Mouse (Mus musculus): ENCODE results near the gene Atp11c.
A peak's percentile ranks its signal among the peaks of the same experiment; 100 is the strongest.

Gene Atp11c

DNA sequence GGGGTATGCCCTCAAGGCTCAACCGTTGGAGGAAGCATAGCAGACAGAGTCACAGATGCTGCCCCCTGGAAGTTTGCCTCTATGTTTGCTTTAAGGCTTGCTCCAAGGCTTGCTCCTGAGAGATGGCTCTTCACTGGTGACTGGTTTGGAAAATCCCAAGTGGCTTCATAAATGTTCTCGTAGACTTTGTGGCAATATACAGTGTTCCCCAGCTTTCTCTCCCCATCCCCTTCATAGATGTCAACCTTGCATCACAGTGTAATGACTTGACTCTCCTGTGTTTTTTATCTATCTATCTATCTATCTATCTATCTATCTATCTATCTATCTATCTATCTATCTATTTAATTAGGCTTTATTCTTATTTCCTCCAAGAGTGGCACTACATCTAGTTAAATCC is at the start of gene Atp11c:
Atp11c (minus strand) TSS at position 101 of the 400 bp plus-strand sequence.
- DNase-seq (ENCODE audit: low spot score), result no peak

DNA sequence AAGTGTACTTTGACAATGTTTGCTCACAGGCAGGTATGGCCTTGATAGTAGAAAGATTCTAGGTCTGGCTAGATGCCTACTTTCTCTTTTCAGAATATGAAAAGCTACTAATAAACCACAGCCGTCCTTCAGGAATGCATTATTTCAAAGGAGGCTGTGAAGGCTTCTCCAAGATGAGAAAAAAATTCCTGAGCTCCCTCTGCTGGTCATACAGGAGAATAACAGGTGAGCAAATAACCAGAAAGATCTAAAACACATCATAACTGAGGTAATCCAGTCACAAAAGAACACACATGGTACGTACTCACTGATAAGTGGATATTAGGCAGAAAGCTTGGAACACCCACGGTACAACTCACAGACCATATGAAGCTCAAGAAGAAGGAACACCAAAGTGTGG is 16.7 kb upstream of the Atp11c start:
- DNase-seq (ENCODE audit: low spot score), result peak; percentile 59

DNA sequence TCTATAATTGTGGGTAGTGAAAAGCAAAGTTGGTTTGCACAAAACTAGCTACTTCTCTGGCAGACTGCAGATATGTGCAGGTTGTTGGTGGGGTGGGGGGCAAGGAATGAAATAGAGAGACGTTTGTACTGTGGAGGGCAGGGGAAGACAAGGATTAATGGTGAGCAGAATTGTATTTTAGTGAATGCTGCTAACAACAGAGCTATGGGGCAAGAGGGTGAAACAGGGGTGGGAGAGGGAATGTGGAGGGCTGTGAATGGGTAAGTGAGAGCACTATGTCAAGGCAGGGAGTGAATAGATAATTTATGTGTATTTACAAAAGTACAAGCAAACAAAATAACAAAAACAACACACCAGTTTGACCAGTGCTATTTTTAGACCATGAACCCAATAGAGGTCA is 22.0 kb downstream of the Atp11c start:
- peak; percentile 6 for DNase-seq (ENCODE audit: low spot score)

DNA sequence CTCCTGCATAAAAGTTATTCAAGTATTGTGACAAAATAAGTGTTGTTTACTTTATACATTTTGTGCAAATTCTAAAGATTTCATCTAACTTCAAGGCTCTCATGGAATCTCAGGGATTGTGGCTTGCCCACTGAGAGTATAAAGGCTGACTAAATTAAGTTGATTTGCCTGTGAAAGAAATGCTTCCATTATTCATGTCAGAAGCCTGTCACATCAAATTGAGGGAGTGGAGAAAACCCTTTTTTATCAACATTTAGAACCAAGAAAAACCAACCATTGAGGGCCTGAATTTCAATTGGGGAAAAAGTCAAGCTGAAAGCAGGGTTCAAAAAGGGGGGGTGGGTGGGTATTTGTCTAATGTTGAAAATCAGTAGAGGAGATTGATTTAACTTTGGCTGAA is 23.5 kb downstream of the Atp11c start:
- peak; percentile 34 for DNase-seq (ENCODE audit: low spot score)

DNA sequence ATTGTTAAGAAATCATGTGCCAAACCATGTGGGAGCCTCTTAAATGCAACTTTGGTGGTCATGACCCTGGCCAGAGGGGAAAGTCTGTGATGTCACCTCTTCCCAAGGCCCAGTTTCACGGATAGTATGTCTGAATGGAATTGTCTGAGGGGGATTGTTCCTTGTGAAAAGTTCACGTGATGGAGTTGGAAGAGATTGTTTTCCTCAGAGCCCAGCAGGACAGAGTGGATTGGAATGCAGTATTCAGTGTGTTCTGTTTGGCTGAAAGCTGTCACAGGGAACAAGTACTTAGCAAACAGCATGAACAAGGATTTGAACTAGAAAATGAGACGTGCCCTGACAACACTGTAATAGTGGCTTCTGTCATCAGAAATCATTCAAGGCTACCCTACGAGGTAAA is 37.3 kb downstream of the Atp11c start:
- no peak for DNase-seq (ENCODE audit: low spot score)

DNA sequence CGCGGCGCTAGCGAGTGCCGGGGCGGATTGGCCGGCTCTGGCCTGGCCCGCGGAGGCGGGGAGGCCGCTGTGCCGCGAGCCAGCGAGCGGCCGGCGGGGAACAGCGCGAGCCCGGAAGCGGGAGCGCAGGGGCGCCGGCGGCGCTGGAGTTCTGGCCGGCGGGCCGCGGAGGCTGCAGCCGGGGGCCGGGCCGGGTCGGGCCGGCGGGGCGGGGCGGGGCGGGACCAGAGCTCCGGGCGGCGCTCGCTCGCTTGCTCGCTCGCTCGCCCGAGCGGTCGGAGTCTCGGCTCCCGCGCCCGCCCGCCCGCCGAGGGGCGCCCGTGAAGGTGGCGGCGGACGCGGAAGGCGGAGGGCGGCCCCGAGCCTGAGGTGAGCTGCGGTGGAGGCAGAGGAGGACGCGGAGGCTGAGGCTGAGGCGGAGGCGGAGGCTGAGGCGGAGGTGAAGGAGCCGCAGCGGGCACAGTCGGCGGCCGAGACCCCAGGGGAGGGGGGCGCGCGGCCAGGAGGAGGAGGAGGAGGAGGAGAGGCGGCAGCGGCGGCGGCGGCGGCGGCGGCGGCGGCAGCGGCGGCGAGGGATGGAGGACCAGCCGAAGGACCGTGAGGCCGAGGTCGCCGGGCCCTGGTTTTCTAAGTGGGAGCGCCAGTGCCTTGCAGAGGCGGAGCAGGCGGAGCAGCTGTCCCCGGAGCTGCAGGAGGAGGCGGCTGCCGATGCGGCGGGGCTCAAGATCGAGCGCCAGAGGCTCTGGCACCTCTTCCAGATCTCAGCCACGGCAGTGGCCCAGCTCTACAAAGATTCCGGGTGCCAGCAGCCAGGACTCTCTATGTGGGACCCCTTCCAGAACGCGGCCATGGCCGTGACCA is 44.8 kb downstream of the Atp11c start:
- DNase-seq (ENCODE audit: low spot score), result peak; percentile 49

DNA sequence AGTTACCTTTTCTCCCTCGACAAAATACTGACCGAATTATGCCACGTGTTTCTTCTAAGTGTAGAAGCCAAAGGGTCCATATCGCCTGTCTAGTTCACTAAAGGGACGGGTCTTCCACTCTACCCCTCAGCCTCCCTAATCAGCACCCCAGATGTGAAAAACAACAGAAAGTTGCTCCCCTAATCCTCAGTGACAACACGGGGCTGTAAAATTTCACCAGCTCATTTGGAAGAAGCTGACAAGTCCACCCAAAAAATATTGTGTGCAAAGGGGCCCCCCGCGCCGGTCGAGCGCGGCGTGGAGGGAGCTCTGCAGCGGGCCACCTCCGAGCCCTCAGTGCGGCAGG is 45.4 kb downstream of the Atp11c start:
- DNase-seq (ENCODE audit: low spot score), result peak; percentile 40

DNA sequence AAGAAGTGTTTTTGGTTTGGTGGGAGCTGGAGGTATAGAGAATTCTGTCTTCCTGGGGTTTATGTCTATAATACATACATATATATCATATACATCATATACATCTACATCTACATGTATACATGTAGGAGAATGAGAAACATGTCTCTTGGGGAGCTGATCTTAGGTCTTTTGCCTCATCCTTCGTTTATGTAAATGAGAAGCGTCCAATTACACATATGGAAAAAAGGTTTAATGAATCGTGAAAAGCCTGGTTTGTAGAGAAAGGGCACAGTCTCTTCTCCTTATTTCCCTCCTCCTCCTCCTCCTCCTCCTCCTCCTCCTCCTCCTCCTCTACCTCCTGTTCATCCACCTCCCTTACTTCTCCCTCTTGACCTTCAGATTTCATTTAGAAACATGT is 46.6 kb downstream of the Atp11c start:
- DNase-seq (ENCODE audit: low spot score), result no peak

DNA sequence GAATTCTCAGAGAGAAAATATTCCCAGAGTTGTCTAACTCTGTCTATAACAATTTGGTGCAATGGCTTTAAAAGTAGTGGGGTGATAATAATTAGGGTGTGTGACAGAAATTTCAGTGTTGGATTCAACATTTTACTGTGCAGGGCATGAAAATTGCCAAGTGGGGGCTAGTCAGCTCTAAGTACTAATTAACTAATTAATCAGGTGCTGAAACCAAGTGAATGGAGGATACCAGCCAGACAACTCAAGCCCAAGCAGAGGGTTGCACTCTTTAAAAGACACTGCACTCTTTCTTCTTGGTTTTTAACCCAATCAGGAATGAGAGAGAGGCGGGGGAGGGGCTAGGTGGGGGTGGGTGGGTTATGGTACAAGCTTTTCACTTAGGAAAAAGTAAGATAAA is 47.1 kb downstream of the Atp11c start:
- no peak for DNase-seq (ENCODE audit: low spot score)

DNA sequence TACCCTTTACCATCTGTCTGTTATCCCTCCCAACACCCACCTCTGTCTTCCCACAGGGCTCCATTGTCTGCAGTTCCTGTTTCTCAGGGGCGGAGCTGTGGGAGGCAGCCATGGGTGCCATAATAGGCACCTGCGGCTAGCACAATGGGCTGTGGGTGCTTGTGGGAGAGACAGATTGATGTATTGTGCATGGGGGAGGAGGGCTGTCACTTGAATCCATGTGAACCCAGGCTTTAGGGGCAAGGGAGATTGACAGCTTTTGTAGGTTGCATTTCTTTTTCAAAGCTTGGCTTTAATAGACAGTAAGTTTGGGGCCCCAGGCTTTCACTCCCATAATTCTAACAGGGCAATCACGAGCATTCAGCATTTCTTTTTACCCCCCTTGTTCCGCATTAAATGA is 48.4 kb downstream of the Atp11c start:
- DNase-seq (ENCODE audit: low spot score), result peak; percentile 34

DNA sequence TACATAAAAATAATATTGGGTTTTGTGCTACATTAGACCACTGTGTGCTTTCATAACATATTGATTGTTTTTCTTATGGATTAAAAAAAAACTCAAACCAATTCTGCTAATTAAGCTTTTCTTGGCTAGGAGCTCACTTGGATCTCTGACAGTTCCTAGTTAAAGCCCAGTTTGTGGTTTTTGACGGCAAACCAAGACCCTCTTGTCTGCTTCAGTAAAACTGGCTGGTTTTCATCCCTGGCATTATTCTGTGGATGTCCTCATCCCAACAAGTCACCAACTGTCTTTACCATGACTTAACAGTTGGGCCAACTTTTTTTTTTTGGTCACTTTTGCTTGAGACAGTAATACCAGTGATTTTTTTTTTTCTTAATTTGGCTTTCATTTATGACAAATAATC is 49.6 kb downstream of the Atp11c start:
- DNase-seq (ENCODE audit: low spot score), result no peak

DNA sequence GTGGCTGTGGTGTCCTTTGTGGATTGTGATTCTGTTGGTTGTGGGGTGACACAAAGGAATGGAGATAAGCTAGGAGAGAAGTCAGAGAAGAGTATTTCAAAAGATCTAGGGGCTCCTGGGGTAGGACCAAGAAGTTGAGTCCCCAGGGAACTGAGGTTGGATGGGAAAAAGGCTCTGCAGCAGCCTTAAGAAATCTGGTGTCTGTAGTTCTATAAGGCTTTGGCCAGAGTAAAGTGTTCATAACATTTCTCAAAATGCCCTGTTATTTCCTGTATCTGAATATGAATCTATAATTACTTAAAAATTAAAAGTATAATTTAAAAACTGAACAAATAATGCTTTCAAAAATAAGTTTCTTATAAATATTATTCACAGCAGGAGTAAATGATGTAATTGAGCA is 53.3 kb downstream of the Atp11c start, which contains the start of gene Gm7073:
Gm7073 (minus strand) TSS at position 101 of the 400 bp plus-strand sequence.
- no peak for DNase-seq (ENCODE audit: low spot score)

DNA sequence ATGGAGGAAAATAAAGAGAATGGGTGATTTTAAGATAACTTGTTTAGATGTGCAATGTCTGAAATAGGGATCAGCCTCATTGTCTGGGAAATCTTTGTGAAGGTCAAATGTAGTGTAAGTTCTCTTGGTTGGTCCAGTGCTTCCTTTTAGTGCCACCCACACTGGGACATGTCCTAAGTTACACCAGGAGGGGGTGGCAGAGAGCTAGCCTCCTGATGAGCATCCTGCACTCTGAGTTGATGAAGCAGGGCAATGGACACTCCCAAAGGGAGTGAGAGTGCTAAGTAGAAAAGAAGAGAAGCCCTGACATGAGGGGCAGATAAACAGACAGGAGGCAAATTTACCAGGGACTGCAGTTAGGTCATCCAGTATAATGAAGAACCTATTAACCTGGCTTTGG is 88.5 kb downstream of the Atp11c start:
- DNase-seq (ENCODE audit: low spot score), result peak; percentile 71

DNA sequence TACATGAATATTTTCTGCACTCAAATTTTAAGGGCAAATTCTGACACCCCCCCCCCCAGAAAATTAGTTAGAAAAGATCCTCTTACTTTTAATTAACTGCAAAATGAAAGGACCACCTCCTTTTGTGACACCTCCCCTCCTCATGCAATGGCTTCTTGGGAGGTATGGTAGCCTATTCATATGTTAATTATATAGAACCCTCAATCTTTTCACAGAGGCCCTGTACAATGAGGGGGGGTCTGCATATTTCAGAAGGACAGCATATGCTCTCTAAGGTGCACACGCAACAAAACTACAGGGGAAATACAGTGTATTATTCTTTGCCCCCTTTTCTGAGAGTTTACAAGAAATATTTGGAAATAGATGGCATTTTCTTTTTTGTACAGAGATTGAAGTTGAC is 94.7 kb downstream of the Atp11c start:
- DNase-seq (ENCODE audit: low spot score), result no peak

DNA sequence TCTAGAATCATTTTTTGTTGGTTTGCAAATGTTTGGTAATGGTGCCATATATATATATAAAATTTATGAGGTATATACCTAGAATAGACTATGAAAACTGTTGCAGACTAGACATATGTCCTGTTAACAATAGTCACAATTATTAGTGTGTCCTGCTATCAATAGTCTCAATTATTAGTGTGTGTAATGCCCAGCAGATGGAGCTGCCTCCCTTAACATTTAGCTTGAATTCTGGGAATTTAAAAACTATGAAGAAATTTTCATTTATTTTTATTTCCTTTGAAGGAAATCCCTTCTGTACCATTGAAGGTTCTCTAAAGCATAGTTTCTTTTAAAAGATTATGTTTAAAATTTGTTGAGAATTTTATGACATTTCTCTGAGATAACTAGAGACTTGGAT is 97.2 kb downstream of the Atp11c start:
- peak; percentile 14 for DNase-seq (ENCODE audit: low spot score)

DNA sequence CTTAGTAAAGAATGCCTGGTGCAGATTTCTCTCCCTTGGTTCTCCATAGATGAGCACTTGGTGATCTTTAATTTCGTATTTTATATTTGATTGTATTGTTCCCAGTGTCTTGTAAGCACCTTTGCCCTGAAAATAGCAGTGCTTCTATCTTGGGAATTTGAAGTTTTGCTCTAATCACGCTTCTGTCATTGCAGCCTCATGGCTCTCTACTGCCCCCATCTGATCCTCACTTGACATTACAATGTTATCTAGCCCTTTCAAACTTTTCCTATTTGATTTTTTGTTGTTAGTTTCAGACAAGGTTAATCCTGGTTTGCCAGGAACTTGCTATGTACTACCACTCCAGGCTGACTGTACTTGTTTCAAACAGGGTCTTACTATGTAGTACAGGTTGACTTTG is 128.7 kb downstream of the Atp11c start:
- DNase-seq (ENCODE audit: low spot score), result peak; percentile 31

DNA sequence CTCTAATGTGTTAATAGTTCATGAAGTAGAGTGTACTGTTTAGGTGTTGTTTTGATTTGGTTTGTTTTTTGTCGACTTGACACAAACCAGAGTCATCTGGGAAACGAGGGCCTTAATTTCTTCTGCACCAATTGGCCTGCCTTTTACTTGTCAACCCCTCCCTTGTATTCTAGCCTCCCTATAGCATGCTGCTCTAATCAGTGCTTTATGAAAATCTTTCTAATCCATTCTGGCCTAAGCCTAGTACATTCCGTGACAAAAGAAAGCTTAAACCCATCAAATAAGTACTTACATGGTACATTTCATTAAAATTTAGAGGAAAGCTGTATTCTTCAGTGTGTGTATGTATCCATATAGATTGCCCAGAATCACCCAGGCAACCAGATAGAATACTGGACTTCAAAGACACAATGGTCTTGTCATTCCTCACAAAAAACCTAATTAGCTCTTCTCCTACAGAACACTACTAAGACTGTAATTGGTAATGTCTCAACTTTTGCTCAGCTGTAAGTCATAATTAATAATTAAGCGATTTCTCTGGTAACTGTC is 177.9 kb downstream of the Atp11c start:
- no peak for DNase-seq (ENCODE audit: low spot score)

DNA sequence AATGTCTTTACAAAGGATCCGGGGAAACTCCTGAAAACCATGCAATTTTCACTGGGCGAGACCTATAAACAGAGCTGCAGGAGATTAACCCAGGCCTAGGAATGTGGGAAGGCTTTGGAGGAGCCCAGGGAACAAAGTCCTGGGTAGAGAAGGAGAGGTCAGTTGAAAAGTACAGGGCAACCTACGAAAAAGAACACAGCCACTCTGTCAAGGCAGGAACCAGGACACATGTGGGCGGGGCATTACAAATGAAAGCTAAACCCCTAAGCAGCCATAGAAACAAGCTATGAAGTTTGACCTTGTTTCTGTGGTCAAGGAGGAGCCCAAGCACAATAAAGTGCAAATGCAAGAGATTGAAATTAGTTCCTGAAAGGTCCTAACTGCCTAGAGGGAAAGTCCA is 186.8 kb downstream of the Atp11c start:
- DNase-seq (ENCODE audit: low spot score), result no peak

DNA sequence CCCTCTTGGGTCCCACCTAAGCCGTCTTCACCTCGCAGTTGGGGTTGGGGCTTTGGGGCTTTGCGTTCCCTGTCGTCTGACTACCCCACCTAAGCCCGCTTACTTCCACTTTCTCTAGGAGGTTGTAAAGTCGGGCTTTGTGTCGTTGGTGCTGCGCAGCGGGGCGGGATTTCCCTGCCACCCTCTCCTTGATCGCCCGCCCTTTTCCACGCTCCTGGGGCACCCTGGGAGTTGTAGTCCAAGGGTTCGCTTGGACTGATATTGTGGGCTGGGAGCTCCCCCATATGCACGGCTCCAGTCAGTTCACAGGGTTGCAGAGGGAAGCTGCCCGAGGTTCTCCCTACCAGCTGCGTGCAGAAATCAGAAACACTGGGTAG is 187.8 kb downstream of the Atp11c start:
- DNase-seq (ENCODE audit: low spot score), result peak; percentile 90

DNA sequence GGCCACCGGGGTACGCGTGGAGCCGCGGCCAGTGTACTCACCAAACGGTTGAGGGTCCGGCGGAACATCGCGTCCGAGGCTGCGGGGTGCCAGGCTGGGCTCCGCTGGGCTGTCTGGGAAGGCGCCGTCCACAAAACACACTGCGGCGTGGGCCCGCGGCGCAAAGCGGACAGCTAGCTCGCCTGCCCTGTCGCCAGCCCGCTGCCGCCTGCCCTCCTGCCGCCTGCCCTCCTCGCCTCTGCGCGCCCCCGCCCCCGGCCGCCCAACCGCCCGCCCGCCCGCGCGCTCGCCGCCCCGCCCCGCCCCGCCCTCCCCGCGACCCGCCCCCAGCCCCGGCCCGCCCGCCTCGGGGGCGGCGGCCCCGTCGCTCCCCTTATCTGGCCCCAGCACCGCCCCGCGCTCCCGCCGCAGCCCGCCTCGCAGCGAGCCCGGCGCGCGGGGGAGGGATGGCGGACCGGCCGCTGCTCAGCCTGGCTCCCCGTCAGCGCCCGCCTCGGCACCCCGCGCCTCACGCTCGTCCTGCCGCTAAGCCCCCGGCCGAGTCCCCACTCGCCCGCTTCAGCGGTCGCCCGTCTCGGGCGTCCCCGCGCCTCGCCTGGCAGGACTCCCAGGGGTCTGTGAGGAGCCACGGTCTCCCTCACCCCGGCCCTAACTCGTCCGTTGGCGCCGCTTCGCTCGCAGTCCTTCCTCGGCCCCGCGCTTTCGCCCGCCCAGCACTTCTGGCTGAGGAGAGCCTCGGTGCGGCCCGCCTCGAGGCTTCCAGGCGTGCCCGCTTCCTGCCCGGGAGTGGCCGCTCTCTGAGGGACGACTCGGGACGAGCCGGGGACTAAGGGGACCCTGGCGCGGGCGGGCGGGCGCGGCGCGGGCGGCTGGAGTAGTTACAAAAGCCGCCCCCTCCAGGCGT is 188.5 kb downstream of the Atp11c start:
- DNase-seq (ENCODE audit: low spot score), result peak; percentile 61

DNA sequence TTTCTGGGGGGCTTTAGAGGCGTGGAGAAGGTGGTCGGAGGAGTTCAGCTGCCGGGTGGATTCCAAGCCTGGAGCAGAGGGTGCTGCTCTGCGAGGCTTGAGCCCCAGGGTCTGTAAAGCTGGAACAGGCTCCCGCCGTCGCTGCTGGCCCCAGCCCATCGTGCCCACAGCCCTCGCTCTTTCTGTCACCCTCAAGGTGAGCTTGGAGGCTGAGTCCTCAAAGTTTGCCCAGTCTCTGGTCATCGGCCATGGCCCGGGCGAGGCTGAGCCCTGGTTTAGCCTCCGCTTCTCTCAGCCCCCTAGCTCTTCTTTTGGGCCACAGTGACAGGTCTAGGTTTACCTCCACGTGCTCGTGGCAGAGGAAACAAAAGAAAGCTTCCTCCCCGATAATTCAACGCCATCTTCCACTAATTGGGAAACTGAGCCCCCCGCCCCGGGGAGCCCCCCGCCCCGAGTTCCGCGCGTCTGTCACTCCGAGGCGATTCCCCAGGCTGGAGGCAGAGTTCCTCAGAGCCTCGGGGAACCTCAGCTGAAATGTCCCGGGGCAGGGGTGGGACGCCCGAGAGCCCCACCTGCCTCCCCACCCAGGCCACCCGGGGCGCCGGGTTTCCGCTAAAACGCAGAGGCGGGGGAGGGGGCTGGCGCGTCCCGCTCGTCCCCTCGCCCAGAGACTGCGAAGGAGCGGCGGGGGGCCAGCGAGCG is 189.3 kb downstream of the Atp11c start:
- DNase-seq (ENCODE audit: low spot score), result peak; percentile 15

DNA sequence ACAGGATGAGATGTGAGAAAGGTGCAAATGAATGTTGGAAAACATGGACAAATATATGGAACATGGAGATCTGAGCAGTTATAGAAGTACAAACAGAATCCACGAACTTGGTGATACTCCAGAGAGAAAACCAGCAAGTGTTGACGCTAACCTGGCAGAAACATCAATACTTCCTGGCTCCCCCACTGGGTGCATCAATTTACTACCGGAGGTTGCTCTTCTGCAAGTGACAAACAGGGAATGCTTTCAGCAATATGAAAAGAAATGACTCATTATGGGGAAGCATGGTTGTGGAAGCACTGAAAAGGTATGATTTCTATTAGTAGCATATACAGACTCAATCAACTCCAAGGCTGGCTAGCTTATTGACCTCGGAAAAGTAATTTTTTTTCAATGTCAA is 198.2 kb downstream of the Atp11c start:
- no peak for DNase-seq (ENCODE audit: low spot score)

Measured in embryo, embryonic 10.5 days (tissue).